Mouse (Mus musculus): ENCODE measurements around the gene Gtsf1.

- no peak for TF ChIP-seq CTCF (IDR thresholded peaks at IDR 0.05; ENCODE audit: low read depth, low read length)
- TF ChIP-seq POLR2A (IDR thresholded peaks at IDR 0.05; ENCODE audit: borderline replicate concordance, low read depth, low read length), result no peak
Observed at GRCm38 (mm10) chr15:103473182-103473581, 42.9 kb upstream of the Gtsf1 start.

Data from bone marrow macrophage, adult 2 months (primary cell).